Mouse (Mus musculus) bone marrow, adult 2 months (tissue): ENCODE data around the gene Lrrc4c. TPM values are rescaled to one million over a fixed set of nuclear protein-coding genes. Genes with fewer than 3 reads are reported as not detected.

Source experiments
- H3K27ac ChIP-seq: fragments of 200-500 bp; 2 replicates; pipeline ENCODE4 v1.5.1; 2012; ENCODE audit warnings: low read depth, mild to moderate bottlenecking, control low read depth, inconsistent platforms, low read length; ENCODE audit not compliant: control insufficient read depth, poor library complexity, insufficient read depth
- H3K4me1 ChIP-seq: fragments of 200-500 bp; 2 replicates; pipeline ENCODE4 v1.6.1; 2011; ENCODE audit warnings: low read length; ENCODE audit not compliant: control insufficient read depth, insufficient read depth
- H3K4me3 ChIP-seq: fragments of 200-500 bp; replicated peaks from 2 replicates; pipeline ENCODE3; 2011; ENCODE audit warnings: mild to moderate bottlenecking, low read depth, low read length, control low read depth; ENCODE audit not compliant: control insufficient read depth
- CTCF ChIP-seq: fragments of 200-500 bp; IDR thresholded peaks from 2 replicates; pipeline ENCODE4 v1.5.1; 2011; ENCODE audit warnings: low read length, control low read depth; ENCODE audit not compliant: control insufficient read depth, insufficient read depth
- POLR2A ChIP-seq: fragments of 200-500 bp; IDR thresholded peaks from 2 replicates; pipeline ENCODE4 v1.6.1; 2011; ENCODE audit warnings: low read depth, mild to moderate bottlenecking, control low read depth, low read length, borderline replicate concordance; ENCODE audit not compliant: control insufficient read depth
- WGBS: fragments of 180-500 bp; shearing (Covaris S2); methylation state at CpG from one replicate; pipeline ENCODE4 v1.1.7; 2018; 5-methylcytosine and 5-hydroxymethylcytosine counted together
- polyA plus RNA-seq: library from polyadenylated mRNA; stranded (reverse); fragments of >200 nt; gene quantifications from 2 replicates; pipeline ENCODE4 v1.2.4, GENCODE M21; 2011; ENCODE audit warnings: low replicate concordance; ENCODE audit not compliant: missing spikeins, insufficient read depth, insufficient read length

Gene Lrrc4c
- polyA plus RNA-seq, 1 experiment, result not detected

DNA sequence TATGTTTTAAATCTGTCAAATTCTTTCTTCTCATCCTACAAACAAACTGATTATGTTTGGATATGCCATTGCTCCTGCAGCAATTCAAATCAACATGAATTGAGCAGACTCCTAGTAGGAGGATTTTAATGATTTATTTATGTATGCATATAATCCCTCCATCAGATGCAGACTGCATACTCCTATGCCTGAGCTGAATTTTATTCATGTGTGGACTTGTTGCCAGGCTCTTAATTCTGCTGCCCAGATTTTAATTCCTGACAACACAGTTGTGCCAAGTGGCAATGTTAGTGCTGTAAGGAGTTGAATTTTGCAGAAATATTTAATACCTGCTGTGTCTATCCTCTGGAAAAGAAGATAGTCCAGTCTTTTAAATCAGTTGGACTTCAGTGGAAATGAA, 1179.1 kb downstream of the Lrrc4c start:
- Histone ChIP-seq H3K4me3 (no peak overlapping the region), H3K4me1 (no peaks in the 10 kb centered on the region), H3K27ac (no peak overlapping the region)
- no peak for TF ChIP-seq CTCF
- no peak for TF ChIP-seq POLR2A

GRCm38 (mm10) chr2:97502501-97502900, 1184.5 kb downstream of the Lrrc4c start:
- WGBS, result 63% methylated on average over 1 of the region's 1 CpGs
- no peaks in the 10 kb centered on the region for H3K4me1 ChIP-seq
- TF ChIP-seq POLR2A, result no peak
- TF ChIP-seq CTCF, result no peak
- H3K27ac ChIP-seq, result no peak overlapping the region
- H3K4me3 ChIP-seq, result no peak overlapping the region

DNA sequence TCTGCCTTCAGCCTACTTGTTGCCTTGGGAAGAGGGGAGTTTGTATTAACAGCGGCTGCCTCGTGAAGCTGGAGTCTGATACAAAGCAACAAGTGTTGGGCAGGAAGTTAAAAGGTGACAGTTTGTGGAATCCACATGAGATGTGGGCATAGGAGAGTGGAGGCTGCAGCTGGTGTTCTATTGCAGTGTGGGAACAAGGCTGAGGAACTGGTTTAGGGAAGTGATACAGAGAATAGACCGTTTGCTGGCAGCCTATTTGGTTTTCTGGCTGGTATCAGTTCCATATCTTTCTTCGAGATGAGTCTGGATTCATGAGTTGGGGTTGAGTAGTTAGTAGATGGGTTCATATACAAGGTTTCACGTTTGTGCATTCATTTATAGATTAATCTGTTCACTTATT, 1186.9 kb downstream of the Lrrc4c start:
- Histone ChIP-seq H3K27ac (no peak overlapping the region), H3K4me3 (no peak overlapping the region), H3K4me1 (no peaks in the 10 kb centered on the region)
- WGBS, result 40% methylated on average over 5 of the region's 5 CpGs
- TF ChIP-seq POLR2A, result no peak
- TF ChIP-seq CTCF, result no peak

DNA sequence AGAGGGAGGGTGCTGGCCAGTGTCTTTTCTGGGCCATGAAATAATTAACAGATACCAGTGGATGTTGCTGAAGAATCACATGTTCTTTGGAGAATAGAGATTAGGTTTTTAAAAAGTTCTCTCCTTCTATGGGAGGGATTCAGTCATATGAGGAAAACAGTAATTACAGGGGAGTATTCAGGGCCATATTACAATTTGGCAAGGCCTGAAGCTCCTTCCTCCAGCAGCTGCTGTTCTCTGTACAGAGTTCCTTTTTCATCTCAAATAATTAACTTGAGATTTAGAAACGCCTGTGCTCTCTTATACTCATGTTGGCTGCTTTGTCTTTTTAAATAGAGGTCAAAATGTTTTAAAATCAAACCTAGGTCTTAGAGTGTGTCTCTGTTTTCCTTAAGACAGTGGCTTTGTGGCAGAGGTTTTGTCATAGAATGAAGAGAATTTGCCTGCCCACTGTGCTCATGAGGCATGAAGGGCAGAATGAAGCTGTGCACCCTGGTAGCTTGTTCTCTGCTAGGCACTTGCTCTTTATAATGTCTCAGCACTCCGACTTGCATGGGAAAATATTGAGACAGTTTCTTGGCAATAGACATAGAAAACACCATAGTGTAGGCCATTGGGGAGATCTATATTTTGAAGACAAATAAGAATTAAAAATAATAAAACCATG, 1206.4 kb downstream of the Lrrc4c start:
- no peak overlapping the region for H3K4me3 ChIP-seq
- TF ChIP-seq POLR2A, result no peak
- no peak for TF ChIP-seq CTCF
- no peaks in the 10 kb centered on the region for H3K4me1 ChIP-seq
- 63% methylated on average over 2 of the region's 2 CpGs for WGBS
- no peak overlapping the region for H3K27ac ChIP-seq

- WGBS, result 73% methylated on average over 2 of the region's 2 CpGs
- TF ChIP-seq POLR2A (no peak), CTCF (no peak)
- no peak overlapping the region for H3K27ac ChIP-seq
- H3K4me3 ChIP-seq, result no peak overlapping the region
- H3K4me1 ChIP-seq, result no peaks in the 10 kb centered on the region
These were observed 1207.1 kb downstream of the Lrrc4c start for GRCm38 (mm10) chr2:97525107-97525506.

DNA sequence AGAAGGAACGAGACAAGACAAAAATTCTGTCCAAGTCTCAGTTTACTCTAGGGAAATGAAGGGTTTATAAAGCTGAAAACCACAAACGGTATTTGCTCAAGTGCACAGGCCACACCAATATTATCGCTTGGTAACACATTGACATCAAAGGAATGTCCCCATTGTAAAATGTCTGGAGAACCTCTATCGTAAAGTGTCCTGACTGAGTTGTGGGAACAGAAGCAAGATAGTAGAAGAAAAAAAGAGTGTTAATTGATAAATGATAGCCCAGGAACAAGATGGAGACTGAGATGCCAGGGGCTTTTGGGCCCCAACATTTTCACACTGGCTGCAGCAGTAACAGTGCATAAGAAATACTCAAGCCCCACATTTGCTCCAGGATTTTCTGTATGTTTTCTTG, 1212.7 kb downstream of the Lrrc4c start:
- Histone ChIP-seq H3K4me1 (no peaks in the 10 kb centered on the region), H3K4me3 (no peak overlapping the region), H3K27ac (no peak overlapping the region)
- 63% methylated on average over 4 of the region's 4 CpGs for WGBS
- TF ChIP-seq POLR2A (no peak), CTCF (no peak)

DNA sequence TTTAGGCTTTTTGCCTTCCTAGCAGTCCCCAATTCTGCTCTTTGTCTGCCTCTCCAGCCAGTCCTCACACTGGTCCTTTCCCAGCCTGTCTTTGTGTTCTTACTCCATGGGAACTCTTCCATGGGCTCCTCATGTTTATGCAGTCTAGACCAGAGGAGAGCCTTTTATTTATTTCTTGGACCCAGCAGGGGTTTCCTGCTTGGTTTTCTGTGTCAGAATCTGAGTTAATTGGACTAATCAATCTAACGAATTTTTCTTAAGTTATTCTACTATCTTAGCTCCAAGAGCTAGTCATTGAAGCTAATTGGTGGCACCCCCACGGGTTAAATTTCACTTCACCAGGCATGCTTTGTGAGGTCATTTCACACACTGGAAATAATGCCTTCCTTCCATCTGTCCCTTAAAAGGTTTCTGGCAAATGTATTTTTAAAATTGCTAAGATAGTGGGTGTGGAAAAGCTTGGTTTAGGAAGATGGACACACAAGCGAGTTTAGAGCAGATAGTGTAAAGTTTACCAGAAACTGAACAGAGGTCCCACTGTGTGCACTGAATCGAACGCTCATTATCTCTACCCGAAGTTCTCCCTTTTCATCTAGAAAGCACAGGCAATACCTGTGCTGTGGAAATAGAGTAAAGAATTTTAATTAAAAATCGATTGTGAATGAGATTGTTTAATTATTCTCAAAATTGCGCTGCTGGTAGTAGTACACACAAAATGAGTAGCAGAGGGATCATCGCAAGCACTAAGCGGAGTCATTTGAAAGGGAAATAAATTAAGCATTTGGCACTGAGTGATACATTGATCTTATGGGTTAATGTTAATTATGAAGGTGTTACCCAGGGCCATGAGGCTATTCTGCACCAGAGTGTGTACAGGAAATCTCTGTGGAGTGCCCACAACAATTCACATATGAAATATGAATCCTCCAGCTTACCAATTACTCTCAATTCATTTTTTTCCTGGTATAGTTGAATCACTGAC, 1226.0 kb downstream of the Lrrc4c start:
- Histone ChIP-seq H3K4me3 (no peak overlapping the region), H3K4me1 (no peaks in the 10 kb centered on the region), H3K27ac (no peak overlapping the region)
- TF ChIP-seq POLR2A (no peak), CTCF (no peak)
- 76% methylated on average over 10 of the region's 10 CpGs for WGBS

- Histone ChIP-seq H3K27ac (no peak overlapping the region), H3K4me3 (no peak overlapping the region), H3K4me1 (no peaks in the 10 kb centered on the region)
- TF ChIP-seq POLR2A, result no peak
- no peak for TF ChIP-seq CTCF
These were observed 1226.7 kb downstream of the Lrrc4c start for GRCm38 (mm10) chr2:97544673-97545071.
